Mouse (Mus musculus) midbrain, embryonic 14.5 days (tissue): ENCODE measurements around the gene Srsf9. TPM values are rescaled to one million over a fixed set of nuclear protein-coding genes. Genes with fewer than 3 reads are reported as not detected.
"Not testable (repeated sequence)": the region's sequence is repeated elsewhere in the genome, so short reads cannot be mapped to it uniquely, and the experiment has no call there.

ENCODE experiments used
- ATAC-seq: fragments of 200-750 bp; cut with Nextera tagmentation; 2 replicates; pipeline ENCODE4 v1.8.0; 2017; ENCODE audit warnings: moderate number of reproducible peaks, moderate library complexity; ENCODE audit not compliant: low FRiP score, low TSS enrichment
- DNase-seq: peaks from one replicate; pipeline ENCODE4 v3.0.0-alpha.2; 2015
- H3K27ac ChIP-seq: fragments of 300-500 bp; sonication (generic); replicated peaks from 2 replicates; pipeline ENCODE4 v1.5.1; 2014; ENCODE audit warnings: mild to moderate bottlenecking, low read depth, low read length, moderate library complexity
- H3K27me3 ChIP-seq: fragments of 300-500 bp; sonication (generic); 2 replicates; pipeline ENCODE4 v1.6.1; 2014; ENCODE audit warnings: low read length, control low read depth, mixed read lengths; ENCODE audit not compliant: control insufficient read depth, insufficient read depth
- H3K36me3 ChIP-seq: fragments of 300-500 bp; sonication (generic); 2 replicates; pipeline ENCODE4 v1.6.1; 2014; ENCODE audit warnings: low read length, control low read depth; ENCODE audit not compliant: control insufficient read depth, insufficient read depth
- H3K4me1 ChIP-seq: fragments of 300-500 bp; sonication (generic); 2 replicates; pipeline ENCODE4 v1.6.1; 2014; ENCODE audit warnings: mild to moderate bottlenecking, antibody characterized with exemption, low read length, control low read depth; ENCODE audit not compliant: control insufficient read depth, insufficient read depth
- H3K4me2 ChIP-seq: fragments of 300-500 bp; sonication (generic); 2 replicates; pipeline ENCODE4 v1.6.1; 2014; ENCODE audit warnings: mild to moderate bottlenecking, low read length, moderate library complexity
- H3K4me3 ChIP-seq: fragments of 300-500 bp; sonication (generic); replicated peaks from 2 replicates; pipeline ENCODE4 v1.5.1; 2014; ENCODE audit warnings: low read depth, low read length
- H3K9ac ChIP-seq: fragments of 300-500 bp; sonication (generic); replicated peaks from 2 replicates; pipeline ENCODE4 v1.6.1; 2014; ENCODE audit warnings: mild to moderate bottlenecking, low read length, moderate library complexity
- H3K9me3 ChIP-seq: fragments of 300-500 bp; sonication (generic); 2 replicates; pipeline ENCODE4 v1.6.1; 2016; ENCODE audit warnings: low read length, control low read depth, mixed read lengths; ENCODE audit not compliant: control insufficient read depth
- WGBS: fragments of 180-500 bp; shearing (Covaris S2); extraction: QIAGEN DNeasy Blood & Tissue Kit; methylation state at CpG from one replicate; pipeline ENCODE4 v1.1.7; 2014; 5-methylcytosine and 5-hydroxymethylcytosine counted together
- polyA plus RNA-seq: library from polyadenylated mRNA; unstranded; fragments of >200 nt; fragmentation: Nextera tagmentation; extraction: Ambion mirVana; gene quantifications from 2 replicates; pipeline ENCODE4 v1.2.1, GENCODE M21; 2014

Srsf9 gene
- polyA plus RNA-seq, 1 experiment from 2014 or later, result 150 TPM

DNA sequence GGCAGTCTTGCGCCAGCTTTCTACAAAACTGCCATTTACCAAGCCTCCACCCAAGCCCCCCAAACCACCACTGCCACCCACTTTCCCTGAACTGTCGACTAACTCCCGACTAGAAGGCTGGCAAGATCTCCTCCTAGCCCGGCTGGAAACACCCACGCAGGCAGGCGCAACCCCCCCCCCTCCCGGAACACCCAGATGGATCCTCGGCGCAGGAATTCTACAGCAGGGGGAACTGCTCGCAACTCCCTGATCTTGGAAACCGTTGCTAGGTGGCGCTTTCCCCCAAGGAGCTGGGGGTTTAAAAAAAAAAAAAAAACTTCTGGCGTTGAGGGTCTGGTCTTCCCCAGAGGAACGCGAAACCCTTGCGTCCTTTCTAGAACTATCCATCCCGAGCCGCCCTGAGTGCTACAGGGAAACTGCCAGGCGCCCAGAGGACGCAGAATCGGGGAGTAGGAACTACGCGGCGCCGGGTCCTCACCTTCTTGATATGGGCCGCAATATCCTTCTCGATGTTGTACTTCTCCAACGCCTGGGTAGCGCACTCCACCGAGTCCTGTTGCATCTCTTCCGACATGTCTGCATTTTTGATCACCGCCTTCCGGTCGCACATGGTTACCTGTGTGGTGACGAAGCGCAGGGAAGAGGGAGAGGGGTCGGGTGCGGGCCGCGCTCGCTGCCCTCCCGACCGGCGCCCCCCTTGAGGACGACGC lies 26.8 kb upstream of the Srsf9 start:
- Histone ChIP-seq H3K4me3 (peak overlapping the region; percentile 80), H3K4me2 (peak overlapping the region; percentile 87), H3K4me1 (peaks cover 19% of the 10 kb centered on the region), H3K9ac (peak overlapping the region; percentile 85), H3K27me3 (peaks cover 4% of the 10 kb centered on the region; the same call in 1 of the 2 replicates), H3K9me3 (no peaks in the 10 kb centered on the region), H3K27ac (peak overlapping the region; percentile 89), H3K36me3 (peaks cover 40% of the 10 kb centered on the region)
- ATAC-seq (peak; percentile 49), DNase-seq (peak; percentile 86)
- WGBS, result under 1% methylated on average over 46 of the region's 46 CpGs

- no peaks in the 10 kb centered on the region for H3K9me3 ChIP-seq
- H3K4me2 ChIP-seq, result peak within 1 kb of the TSS; percentile 87
- peak; percentile 97 for ATAC-seq
- peak; percentile 100 for DNase-seq
- H3K4me1 ChIP-seq, result peaks cover 19% of the 10 kb centered on the region
- peak within 1 kb of the TSS; percentile 85 for H3K9ac ChIP-seq
- peak within 1 kb of the TSS; percentile 89 for H3K27ac ChIP-seq
- H3K36me3 ChIP-seq, result peaks cover 31% of the 10 kb centered on the region
- peak within 1 kb of the TSS; percentile 80 for H3K4me3 ChIP-seq
- WGBS, result under 1% methylated on average over 66 of the region's 66 CpGs
- peaks cover 4% of the 10 kb centered on the region; the same call in 1 of the 2 replicates for H3K27me3 ChIP-seq
Measured at GRCm38 (mm10) chr5:115300792-115301614, 26.0 kb upstream of the Srsf9 start, which contains the start of gene Dynll1. Gene Dynll1, minus strand, starts transcription at chr5:115300999.

GRCm38 (mm10) chr5:115301615-115302014 lies 25.4 kb upstream of the Srsf9 start:
- Histone ChIP-seq H3K9me3 (no peaks in the 10 kb centered on the region), H3K9ac (peak overlapping the region; percentile 85; the same call in 1 of the 2 replicates), H3K36me3 (peaks cover 25% of the 10 kb centered on the region), H3K27me3 (peaks cover 4% of the 10 kb centered on the region; the same call in 1 of the 2 replicates), H3K4me2 (peak overlapping the region; percentile 87), H3K27ac (peak overlapping the region; percentile 89; the same call in 1 of the 2 replicates), H3K4me3 (peak overlapping the region; percentile 80), H3K4me1 (peaks cover 19% of the 10 kb centered on the region)
- 31% methylated on average over 13 of the region's 13 CpGs for WGBS
- ATAC-seq (no peak), DNase-seq (no peak)

- Histone ChIP-seq H3K4me2 (peak overlapping the region; percentile 87), H3K36me3 (peaks cover 20% of the 10 kb centered on the region), H3K4me1 (peaks cover 19% of the 10 kb centered on the region)
- H3K9me3 ChIP-seq, H3K27me3 ChIP-seq, ATAC-seq, H3K4me3 ChIP-seq, H3K27ac ChIP-seq, DNase-seq, H3K9ac ChIP-seq: not testable (repeated sequence)
- 79% methylated on average over 4 of the region's 7 CpGs for WGBS
Measured at GRCm38 (mm10) chr5:115302190-115302589, 24.8 kb upstream of the Srsf9 start.

- ATAC-seq, result no peak
- WGBS, result 84% methylated on average over 4 of the region's 4 CpGs
- H3K4me1 ChIP-seq, result peaks cover 9% of the 10 kb centered on the region
Measured at GRCm38 (mm10) chr5:115312354-115312753, 14.6 kb upstream of the Srsf9 start.

GRCm38 (mm10) chr5:115312816-115313667 lies 13.9 kb upstream of the Srsf9 start:
- Histone ChIP-seq H3K27me3 (no peaks in the 10 kb centered on the region), H3K36me3 (no peaks in the 10 kb centered on the region), H3K27ac (no peak overlapping the region), H3K9ac (no peak overlapping the region), H3K9me3 (no peaks in the 10 kb centered on the region), H3K4me1 (peaks cover 14% of the 10 kb centered on the region), H3K4me2 (no peak overlapping the region), H3K4me3 (no peak overlapping the region)
- ATAC-seq (no peak), DNase-seq (no peak)
- WGBS, result 81% methylated on average over 10 of the region's 10 CpGs

More at GRCm38 (mm10) chr5:115312354-115312753, 14.6 kb upstream of the Srsf9 start:
- H3K9me3 ChIP-seq, result no peaks in the 10 kb centered on the region
- H3K9ac ChIP-seq, result no peak overlapping the region
- H3K27me3 ChIP-seq, result no peaks in the 10 kb centered on the region
- no peak overlapping the region for H3K4me3 ChIP-seq
- DNase-seq, result no peak
- H3K27ac ChIP-seq, result no peak overlapping the region
- H3K4me2 ChIP-seq, result no peak overlapping the region
- no peaks in the 10 kb centered on the region for H3K36me3 ChIP-seq

DNA sequence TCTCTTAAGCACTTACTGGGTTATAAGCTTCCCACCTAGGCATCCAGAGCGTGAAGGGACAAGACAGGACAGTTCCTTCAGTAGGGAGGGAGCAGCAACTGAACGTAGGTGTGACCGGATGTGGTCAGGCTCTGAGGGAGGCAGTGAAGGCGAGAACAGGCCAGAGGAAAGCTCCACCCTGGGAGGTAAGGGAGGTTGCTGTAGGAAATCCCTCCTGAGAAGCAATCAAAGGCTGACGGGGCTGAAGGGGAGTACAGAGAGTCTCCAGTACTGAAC lies 13.4 kb upstream of the Srsf9 start:
- no peak overlapping the region for H3K4me2 ChIP-seq
- ATAC-seq, result no peak
- WGBS, result 34% methylated on average over 5 of the region's 5 CpGs
- H3K4me1 ChIP-seq, result peaks cover 18% of the 10 kb centered on the region
- H3K9ac ChIP-seq, result no peak overlapping the region
- H3K27me3 ChIP-seq, result no peaks in the 10 kb centered on the region
- H3K27ac ChIP-seq, result no peak overlapping the region
- no peak for DNase-seq
- H3K9me3 ChIP-seq, result no peaks in the 10 kb centered on the region
- H3K36me3 ChIP-seq, result no peaks in the 10 kb centered on the region
- no peak overlapping the region for H3K4me3 ChIP-seq

- H3K4me3 ChIP-seq, result no peak overlapping the region
- H3K9ac ChIP-seq, result 0 out of 2 replicates have a peak overlapping the region, but pooled peaks have one; percentile 37
- DNase-seq (peak; percentile 33), ATAC-seq (no peak; the same call in 1 of the 2 replicates)
- no peaks in the 10 kb centered on the region for H3K9me3 ChIP-seq
- 3% methylated on average over 14 of the region's 14 CpGs for WGBS
- H3K27me3 ChIP-seq, result no peaks in the 10 kb centered on the region
- H3K4me1 ChIP-seq, result peaks cover 28% of the 10 kb centered on the region
- H3K36me3 ChIP-seq, result no peaks in the 10 kb centered on the region
- peak overlapping the region; percentile 71 for H3K27ac ChIP-seq
- H3K4me2 ChIP-seq, result peak overlapping the region; percentile 22; the same call in 1 of the 2 replicates
Measured at GRCm38 (mm10) chr5:115316968-115317644, 9.9 kb upstream of the Srsf9 start.
